Mouse (Mus musculus): ENCODE measurements around the gene Stk4. TPM values are rescaled to one million over a fixed set of nuclear protein-coding genes. Genes with fewer than 3 reads are reported as not detected.

Stk4 gene
- polyA plus RNA-seq, 1 experiment = 14.8 TPM

DNA sequence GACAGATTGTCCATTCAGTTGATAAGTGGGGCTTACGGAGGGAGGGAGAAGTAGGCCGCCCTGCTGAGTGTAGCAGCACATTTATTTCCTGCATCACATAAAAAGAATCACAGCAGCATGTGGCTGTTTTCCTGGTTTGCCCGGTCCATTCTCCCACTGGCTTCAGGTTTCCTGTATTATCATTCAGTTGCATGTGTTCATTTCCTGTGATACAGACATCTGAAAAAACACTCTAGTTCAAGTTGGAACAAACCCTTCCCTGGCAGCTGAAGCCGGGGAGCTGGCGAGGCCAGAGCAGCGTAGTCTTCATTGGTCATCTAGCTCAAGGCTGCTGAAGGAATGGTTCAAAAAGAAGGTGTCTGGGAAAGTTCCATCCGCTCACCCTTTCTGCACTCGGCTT is 41.4 kb downstream of the Stk4 start:
- H3K4me3 ChIP-seq (ENCODE audit: control insufficient read depth, low read depth, low read length) = no peak overlapping the region
- H3K4me1 ChIP-seq (ENCODE audit: control insufficient read depth, insufficient read depth, low read length) = no peaks in the 10 kb centered on the region; the same call in 1 of the 2 replicates
- no peaks in the 10 kb centered on the region; the same call in 1 of the 2 replicates for H3K36me3 ChIP-seq (ENCODE audit: control insufficient read depth, insufficient read depth, low read length)
- no peak for TF ChIP-seq POLR2A (IDR thresholded peaks at IDR 0.05; ENCODE audit: control insufficient read depth, low read depth, low read length)
- TF ChIP-seq CTCF (IDR thresholded peaks at IDR 0.05; ENCODE audit: control insufficient read depth, insufficient read depth, insufficient replicate concordance, low read depth, low read length) = no peak
- H3K27ac ChIP-seq (ENCODE audit: control insufficient read depth, insufficient read depth, low read depth, low read length) = no peak overlapping the region
- no peaks in the 10 kb centered on the region for H3K27me3 ChIP-seq (ENCODE audit: control insufficient read depth, insufficient read depth, low read length)

GRCm38 (mm10) chr2:164114051-164114450 is 43.9 kb downstream of the Stk4 start:
- Histone ChIP-seq H3K27ac (ENCODE audit: control insufficient read depth, insufficient read depth, low read depth, low read length) (no peak overlapping the region), H3K27me3 (ENCODE audit: control insufficient read depth, insufficient read depth, low read length) (no peaks in the 10 kb centered on the region), H3K36me3 (ENCODE audit: control insufficient read depth, insufficient read depth, low read length) (no peaks in the 10 kb centered on the region; the same call in none of the 2 replicates), H3K4me3 (ENCODE audit: control insufficient read depth, low read depth, low read length) (no peak overlapping the region), H3K4me1 (ENCODE audit: control insufficient read depth, insufficient read depth, low read length) (no peaks in the 10 kb centered on the region)
- no peak for TF ChIP-seq POLR2A (IDR thresholded peaks at IDR 0.05; ENCODE audit: control insufficient read depth, low read depth, low read length)

- TF ChIP-seq POLR2A (IDR thresholded peaks at IDR 0.05; ENCODE audit: control insufficient read depth, low read depth, low read length) (no peak), CTCF (IDR thresholded peaks at IDR 0.05; ENCODE audit: control insufficient read depth, insufficient read depth, insufficient replicate concordance, low read depth, low read length) (no peak)
- no peak overlapping the region for H3K4me3 ChIP-seq (ENCODE audit: control insufficient read depth, low read depth, low read length)
- no peaks in the 10 kb centered on the region; the same call in none of the 2 replicates for H3K36me3 ChIP-seq (ENCODE audit: control insufficient read depth, insufficient read depth, low read length)
- H3K27me3 ChIP-seq (ENCODE audit: control insufficient read depth, insufficient read depth, low read length) = no peaks in the 10 kb centered on the region
- no peak overlapping the region for H3K27ac ChIP-seq (ENCODE audit: control insufficient read depth, insufficient read depth, low read depth, low read length)
- H3K4me1 ChIP-seq (ENCODE audit: control insufficient read depth, insufficient read depth, low read length) = no peaks in the 10 kb centered on the region
Observed at GRCm38 (mm10) chr2:164115531-164115930, 45.4 kb downstream of the Stk4 start.

GRCm38 (mm10) chr2:164119503-164119902 is 49.4 kb downstream of the Stk4 start:
- TF ChIP-seq CTCF (IDR thresholded peaks at IDR 0.05; ENCODE audit: control insufficient read depth, insufficient read depth, insufficient replicate concordance, low read depth, low read length) (no peak), POLR2A (IDR thresholded peaks at IDR 0.05; ENCODE audit: control insufficient read depth, low read depth, low read length) (no peak)
- no peak overlapping the region for H3K27ac ChIP-seq (ENCODE audit: control insufficient read depth, insufficient read depth, low read depth, low read length)
- H3K36me3 ChIP-seq (ENCODE audit: control insufficient read depth, insufficient read depth, low read length) = no peaks in the 10 kb centered on the region; the same call in 1 of the 2 replicates
- no peaks in the 10 kb centered on the region for H3K4me1 ChIP-seq (ENCODE audit: control insufficient read depth, insufficient read depth, low read length)
- H3K4me3 ChIP-seq (ENCODE audit: control insufficient read depth, low read depth, low read length) = no peak overlapping the region
- no peaks in the 10 kb centered on the region for H3K27me3 ChIP-seq (ENCODE audit: control insufficient read depth, insufficient read depth, low read length)

- H3K36me3 ChIP-seq (ENCODE audit: control insufficient read depth, insufficient read depth, low read length) = no peaks in the 10 kb centered on the region; the same call in 1 of the 2 replicates
Observed at GRCm38 (mm10) chr2:164123169-164123766, 53.1 kb downstream of the Stk4 start.

DNA sequence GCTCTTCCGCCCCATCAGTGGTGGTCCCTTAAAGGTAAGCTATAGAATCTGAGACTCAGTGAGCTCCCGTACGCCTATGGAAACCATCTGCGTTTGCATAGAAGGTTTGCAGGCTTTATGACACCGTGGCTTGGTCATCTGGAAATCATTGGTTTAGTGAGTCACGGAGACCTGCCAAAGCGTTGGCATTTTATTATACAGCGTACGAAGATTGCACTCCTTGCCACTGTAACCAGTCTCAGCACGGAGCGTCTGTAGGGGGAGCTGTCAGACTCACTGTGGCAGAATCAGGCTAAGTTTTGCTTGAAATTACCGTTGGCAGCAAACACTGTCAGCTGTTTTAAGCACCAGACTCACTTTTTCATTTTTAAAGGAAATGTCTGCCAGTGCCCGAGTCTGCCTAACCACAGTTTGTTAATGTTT is 56.4 kb downstream of the Stk4 start:
- Histone ChIP-seq H3K27me3 (ENCODE audit: control insufficient read depth, insufficient read depth, low read length) (no peaks in the 10 kb centered on the region), H3K4me3 (ENCODE audit: control insufficient read depth, low read depth, low read length) (no peak overlapping the region), H3K4me1 (ENCODE audit: control insufficient read depth, insufficient read depth, low read length) (no peaks in the 10 kb centered on the region), H3K36me3 (ENCODE audit: control insufficient read depth, insufficient read depth, low read length) (no peaks in the 10 kb centered on the region; the same call in 1 of the 2 replicates), H3K27ac (ENCODE audit: control insufficient read depth, insufficient read depth, low read depth, low read length) (no peak overlapping the region)
- TF ChIP-seq POLR2A (IDR thresholded peaks at IDR 0.05; ENCODE audit: control insufficient read depth, low read depth, low read length) (no peak), CTCF (IDR thresholded peaks at IDR 0.05; ENCODE audit: control insufficient read depth, insufficient read depth, insufficient replicate concordance, low read depth, low read length) (no peak)

More at GRCm38 (mm10) chr2:164123169-164123766, 53.1 kb downstream of the Stk4 start:
- TF ChIP-seq POLR2A (IDR thresholded peaks at IDR 0.05; ENCODE audit: control insufficient read depth, low read depth, low read length) (no peak), CTCF (IDR thresholded peaks at IDR 0.05; ENCODE audit: control insufficient read depth, insufficient read depth, insufficient replicate concordance, low read depth, low read length) (no peak)
- no peak overlapping the region for H3K27ac ChIP-seq (ENCODE audit: control insufficient read depth, insufficient read depth, low read depth, low read length)
- no peaks in the 10 kb centered on the region for H3K27me3 ChIP-seq (ENCODE audit: control insufficient read depth, insufficient read depth, low read length)
- no peaks in the 10 kb centered on the region for H3K4me1 ChIP-seq (ENCODE audit: control insufficient read depth, insufficient read depth, low read length)
- no peak overlapping the region for H3K4me3 ChIP-seq (ENCODE audit: control insufficient read depth, low read depth, low read length)

DNA sequence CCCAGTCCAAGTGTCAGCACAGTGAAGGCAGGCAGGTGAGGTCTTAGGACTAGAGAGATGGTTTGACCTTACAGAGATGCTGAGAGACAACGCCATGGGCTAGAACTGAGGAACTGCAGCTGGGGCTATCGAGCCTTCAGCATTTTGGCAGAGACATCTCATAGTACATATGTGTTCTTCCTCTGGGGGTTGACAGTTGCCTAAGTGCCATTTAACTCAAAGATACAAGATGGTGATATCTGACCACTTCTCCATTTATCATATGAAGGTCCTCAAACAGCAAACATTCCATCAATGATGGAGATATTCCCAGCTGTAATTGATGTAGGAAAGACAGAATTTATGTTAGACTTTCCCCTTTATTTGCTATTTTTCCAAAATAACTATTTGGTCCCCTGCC is 57.2 kb downstream of the Stk4 start:
- Histone ChIP-seq H3K27ac (ENCODE audit: control insufficient read depth, insufficient read depth, low read depth, low read length) (no peak overlapping the region), H3K4me1 (ENCODE audit: control insufficient read depth, insufficient read depth, low read length) (no peaks in the 10 kb centered on the region), H3K36me3 (ENCODE audit: control insufficient read depth, insufficient read depth, low read length) (no peaks in the 10 kb centered on the region; the same call in 1 of the 2 replicates), H3K27me3 (ENCODE audit: control insufficient read depth, insufficient read depth, low read length) (no peaks in the 10 kb centered on the region), H3K4me3 (ENCODE audit: control insufficient read depth, low read depth, low read length) (no peak overlapping the region)
- TF ChIP-seq CTCF (IDR thresholded peaks at IDR 0.05; ENCODE audit: control insufficient read depth, insufficient read depth, insufficient replicate concordance, low read depth, low read length) (no peak), POLR2A (IDR thresholded peaks at IDR 0.05; ENCODE audit: control insufficient read depth, low read depth, low read length) (no peak)

Data from testis, adult 2 months (tissue).